Mouse (Mus musculus) MEL (cell line): ENCODE results near the gene Gm20458.

Experiments
- BHLHE40 ChIP-seq: IDR thresholded peaks from 2 replicates; pipeline ENCODE4 v1.6.1; 2012; ENCODE audit warnings: low read depth, mild to moderate bottlenecking, inconsistent platforms, low read length, improper control_type of control experiment, borderline replicate concordance
- CTCF ChIP-seq, 3 experiments: IDR thresholded peaks in 2 of 3; conservative IDR thresholded peaks in 1 of 3; 2 replicates each; pipeline ENCODE4 v1.5.1; 2011 to 2012; ENCODE audit warnings: low read length in 3 of 3, low read depth in 2 of 3, mild to moderate bottlenecking in 2 of 3, improper control_type of control experiment in 1 of 3, inconsistent platforms in 1 of 3, mixed read lengths in 1 of 3, moderate library complexity in 1 of 3; ENCODE audit not compliant: control insufficient read depth in 1 of 3, insufficient read depth in 1 of 3, poor library complexity in 1 of 3, severe bottlenecking in 1 of 3
- EP300 ChIP-seq, 2 experiments: IDR thresholded peaks; 2 replicates each; pipeline ENCODE4 v1.6.1; 2011; ENCODE audit warnings: improper control_type of control experiment in 2 of 2, low read length in 2 of 2, low read depth in 1 of 2, mild to moderate bottlenecking in 1 of 2
- GATA1 ChIP-seq: IDR thresholded peaks from 2 replicates; pipeline ENCODE4 v1.6.1; 2011; ENCODE audit warnings: low read depth, low read length, improper control_type of control experiment
- MYC ChIP-seq: IDR thresholded peaks from 2 replicates; pipeline ENCODE4 v1.6.1; 2011; ENCODE audit warnings: low read depth, mild to moderate bottlenecking, low read length, improper control_type of control experiment, moderate library complexity
- POLR2A ChIP-seq, 2 experiments: IDR thresholded peaks; 2 replicates each; pipeline ENCODE4 v1.6.1; 2011 to 2012; ENCODE audit warnings: low read length in 2 of 2, mild to moderate bottlenecking in 2 of 2, control low read depth in 1 of 2, improper control_type of control experiment in 1 of 2, low read depth in 1 of 2, moderate library complexity in 1 of 2; ENCODE audit not compliant: control insufficient read depth in 1 of 2, insufficient read depth in 1 of 2, poor library complexity in 1 of 2
- POLR2AphosphoS5 ChIP-seq: IDR thresholded peaks from 2 replicates; pipeline ENCODE4 v1.6.1; 2012; ENCODE audit warnings: low read depth, borderline replicate concordance, mild to moderate bottlenecking, inconsistent platforms, low read length, moderate library complexity, mixed read lengths
- RAD21 ChIP-seq: IDR thresholded peaks from 2 replicates; pipeline ENCODE4 v1.6.1; 2011; ENCODE audit warnings: mild to moderate bottlenecking, low read depth, low read length, improper control_type of control experiment
- SIN3A ChIP-seq: IDR thresholded peaks from 2 replicates; pipeline ENCODE4 v1.6.1; 2012; ENCODE audit warnings: low read length, improper control_type of control experiment, inconsistent platforms
- USF2 ChIP-seq, 2 experiments: IDR thresholded peaks; 2 replicates each; pipeline ENCODE4 v1.6.1; 2011 to 2012; ENCODE audit warnings: improper control_type of control experiment in 2 of 2, low read length in 2 of 2, borderline replicate concordance in 1 of 2, inconsistent platforms in 1 of 2, low read depth in 1 of 2, mild to moderate bottlenecking in 1 of 2; ENCODE audit not compliant: insufficient read depth in 1 of 2

DNA sequence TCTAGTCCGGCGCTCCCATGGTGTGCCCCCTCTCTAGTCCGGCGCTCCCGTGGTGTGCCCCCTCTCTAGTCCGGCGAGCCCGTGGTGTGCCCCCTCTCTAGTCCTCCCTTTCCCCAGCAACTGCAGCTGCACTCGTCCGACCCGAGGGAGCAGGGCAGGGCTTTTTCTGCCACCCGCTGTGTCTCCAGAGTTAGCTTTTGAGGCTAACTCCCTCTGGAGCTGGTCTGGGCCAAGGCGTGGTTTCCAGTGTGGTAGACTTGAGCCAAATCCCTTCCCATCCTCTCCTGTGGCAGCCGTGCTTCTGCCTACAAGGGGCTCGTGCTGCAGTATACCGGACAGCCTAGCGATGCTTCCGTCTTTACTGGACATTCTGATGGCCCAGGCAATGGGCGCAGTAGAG lies 47.0 kb downstream of the Gm20458 start:
- no peak for TF ChIP-seq EP300 (IDR thresholded peaks at IDR 0.05; ENCODE audit: low read depth in 1 of 2, low read length in 2 of 2)
- no peak for TF ChIP-seq POLR2A (IDR thresholded peaks at IDR 0.05; ENCODE audit: control insufficient read depth in 1 of 2, insufficient read depth in 1 of 2, low read depth in 1 of 2, low read length in 2 of 2, poor library complexity in 1 of 2)
- no peak for TF ChIP-seq USF2 (IDR thresholded peaks at IDR 0.05; ENCODE audit: borderline replicate concordance in 1 of 2, insufficient read depth in 1 of 2, low read depth in 1 of 2, low read length in 2 of 2)
- TF ChIP-seq MYC = no peak
- TF ChIP-seq BHLHE40 = no peak
- no peak for TF ChIP-seq POLR2AphosphoS5
- no peak for TF ChIP-seq GATA1
- TF ChIP-seq CTCF (IDR thresholded peaks at IDR 0.05 in 2 of 3, conservative IDR thresholded peaks at IDR 0.05 in 1 of 3; ENCODE audit: control insufficient read depth in 1 of 3, insufficient read depth in 1 of 3, low read depth in 2 of 3, low read length in 3 of 3, poor library complexity in 1 of 3, severe bottlenecking in 1 of 3) = no peak
- no peak for TF ChIP-seq RAD21
- no peak for TF ChIP-seq SIN3A
